Mouse (Mus musculus): ENCODE results near the gene Rhobtb3.

GRCm38 (mm10) chr13:75892291-75892690, 51.4 kb downstream of the Rhobtb3 start:
- TF ChIP-seq GATA2 (IDR thresholded peaks at IDR 0.05; ENCODE audit: borderline replicate concordance, low read depth, low read length) (no peak), TAL1 (conservative IDR thresholded peaks at IDR 0.05; ENCODE audit: low read depth, low read length) (no peak), CTCF (IDR thresholded peaks at IDR 0.05; ENCODE audit: low read depth, low read length) (no peak)

All from G1E (cell line).